Mouse (Mus musculus): ENCODE measurements around the gene Bcorl1. TPM values are rescaled to one million over a fixed set of nuclear protein-coding genes. Genes with fewer than 3 reads are reported as not detected.

Bcorl1 gene
- polyA plus RNA-seq (2017; shearing (Covaris generic)): 2.3 TPM

GRCm38 (mm10) chrX:48341141-48341540, at the start of gene Bcorl1:
Bcorl1 (plus strand) TSS chrX:48341358.

Other genes with a start within 250 kb of the Bcorl1 start
- 0.34 TPM for gene Xpnpep2, start 232.6 kb upstream of the Bcorl1 start, polyA plus RNA-seq (2017; shearing (Covaris generic))
- gene Sash3, start 194.9 kb upstream of the Bcorl1 start, polyA plus RNA-seq (2017; shearing (Covaris generic)): 542 TPM
- 27.1 TPM for gene Zdhhc9, start 132.5 kb upstream of the Bcorl1 start, polyA plus RNA-seq (2017; shearing (Covaris generic))
- gene Utp14a, start 84.5 kb upstream of the Bcorl1 start, polyA plus RNA-seq (2017; shearing (Covaris generic)): 19.5 TPM
- gene Elf4, start 121.8 kb downstream of the Bcorl1 start, polyA plus RNA-seq (2017; shearing (Covaris generic)): 30.5 TPM
- gene Aifm1, start 172.2 kb downstream of the Bcorl1 start, polyA plus RNA-seq (2017; shearing (Covaris generic)): 56.4 TPM
- 0.43 TPM for gene Rab33a, start 177.9 kb downstream of the Bcorl1 start, polyA plus RNA-seq (2017; shearing (Covaris generic))

Measured in inflammation-experienced regulatory T-cells, adult 16 weeks (primary cell).